Mouse (Mus musculus) midbrain, postnatal 0 days (tissue): Measurements from ENCODE around the gene Zbtb1. TPM values are rescaled to one million over a fixed set of nuclear protein-coding genes. Genes with fewer than 3 reads are reported as not detected.

ENCODE experiments used
- ATAC-seq: fragments of 200-750 bp; cut with Nextera tagmentation; 2 replicates; pipeline ENCODE4 v1.8.0; 2017; ENCODE audit warnings: moderate number of reproducible peaks, mild to moderate bottlenecking, moderate TSS enrichment, moderate library complexity; ENCODE audit not compliant: low FRiP score
- DNase-seq: peaks from one replicate; pipeline ENCODE4 v3.0.0-alpha.2; 2015; ENCODE audit warnings: low spot score
- H3K27ac ChIP-seq: fragments of 300-500 bp; sonication (generic); 2 replicates; pipeline ENCODE4 v1.5.1; 2014; ENCODE audit warnings: low read depth, mild to moderate bottlenecking, low read length, mixed read lengths
- H3K27me3 ChIP-seq: fragments of 300-500 bp; sonication (generic); 2 replicates; pipeline ENCODE4 v1.6.1; 2014; ENCODE audit warnings: low read length, control low read depth, mixed read lengths; ENCODE audit not compliant: insufficient read depth
- H3K36me3 ChIP-seq: fragments of 300-500 bp; sonication (generic); 2 replicates; pipeline ENCODE4 v1.6.1; 2014; ENCODE audit warnings: low read length, control low read depth, mixed read lengths; ENCODE audit not compliant: insufficient read depth
- H3K4me1 ChIP-seq: fragments of 300-500 bp; sonication (generic); 2 replicates; pipeline ENCODE4 v1.6.1; 2014; ENCODE audit warnings: mild to moderate bottlenecking, control low read depth, antibody characterized with exemption, low read length, mixed read lengths; ENCODE audit not compliant: insufficient read depth
- H3K4me2 ChIP-seq: fragments of 300-500 bp; sonication (generic); 2 replicates; pipeline ENCODE4 v1.6.1; 2014; ENCODE audit warnings: low read depth, mild to moderate bottlenecking, low read length, mixed read lengths; ENCODE audit not compliant: poor library complexity, severe bottlenecking
- H3K4me3 ChIP-seq: fragments of 300-500 bp; sonication (generic); 2 replicates; pipeline ENCODE4 v1.5.1; 2014; ENCODE audit warnings: low read depth, mild to moderate bottlenecking, low read length, moderate library complexity
- H3K9ac ChIP-seq: fragments of 300-500 bp; sonication (generic); replicated peaks from 2 replicates; pipeline ENCODE4 v1.6.1; 2014; ENCODE audit warnings: mild to moderate bottlenecking, low read length, moderate library complexity, mixed read lengths; ENCODE audit not compliant: poor library complexity, severe bottlenecking
- H3K9me3 ChIP-seq: fragments of 300-500 bp; sonication (generic); 2 replicates; pipeline ENCODE4 v1.6.1; 2016; ENCODE audit warnings: low read length, control low read depth
- CTCF ChIP-seq: IDR thresholded peaks from 2 replicates; pipeline ENCODE4 v1.5.1; 2016; ENCODE audit warnings: antibody characterized with exemption, mild to moderate bottlenecking
- WGBS: fragments of 180-500 bp; shearing (Covaris S2); extraction: QIAGEN DNeasy Blood & Tissue Kit; methylation state at CpG from one replicate; pipeline ENCODE4 v1.1.7; 2014; 5-methylcytosine and 5-hydroxymethylcytosine counted together
- polyA plus RNA-seq: library from polyadenylated mRNA; unstranded; fragments of >200 nt; fragmentation: Nextera tagmentation; extraction: Ambion mirVana; gene quantifications from 2 replicates; pipeline ENCODE4 v1.2.1, GENCODE M21; 2015
- total RNA-seq: library from RNA; depleted of rRNA; stranded (reverse); fragments of >200 nt; gene quantifications from 2 replicates; pipeline ENCODE4 v1.2.3, GENCODE M21; 2014; rRNA removed

The Zbtb1 gene
- total RNA-seq (2.9 and 3.4 TPM in 2 replicates), polyA plus RNA-seq (1.7 and 1.9 TPM in 2 replicates)

GRCm38 (mm10) chr12:76369978-76370830 is at the start of gene Zbtb1:
Gene Zbtb1 (plus strand): TSS chr12:76370266.
- TF ChIP-seq CTCF = peak; percentile 35
- DNase-seq (peak; percentile 77), ATAC-seq (peak; percentile 58)
- Histone ChIP-seq H3K27ac (peak within 1 kb of the TSS; percentile 98), H3K9ac (peak within 1 kb of the TSS; percentile 98), H3K27me3 (no peaks in the 10 kb centered on the region), H3K4me1 (peaks cover 8% of the 10 kb centered on the region; the same call in 1 of the 2 replicates), H3K4me3 (peak within 1 kb of the TSS; percentile 97), H3K4me2 (peak within 1 kb of the TSS; percentile 92), H3K36me3 (0 out of 2 replicates have a peak, but pooled peaks cover 2% of the 10 kb centered on the region), H3K9me3 (no peaks in the 10 kb centered on the region)
- WGBS = under 1% methylated on average over 69 of the region's 99 CpGs

- no peak for TF ChIP-seq CTCF
- no peaks in the 10 kb centered on the region for H3K9me3 ChIP-seq
- peak; percentile 98 for ATAC-seq
- peak within 1 kb of the TSS; percentile 58 for H3K27ac ChIP-seq
- H3K4me2 ChIP-seq = peak within 1 kb of the TSS; percentile 81
- no peaks in the 10 kb centered on the region for H3K27me3 ChIP-seq
- peak within 1 kb of the TSS; percentile 61 for H3K4me3 ChIP-seq
- H3K4me1 ChIP-seq = no peaks in the 10 kb centered on the region
- H3K9ac ChIP-seq = peak within 1 kb of the TSS; percentile 52
- DNase-seq = peak; percentile 85
- H3K36me3 ChIP-seq = peaks cover 10% of the 10 kb centered on the region; the same call in 1 of the 2 replicates
- WGBS = 1% methylated on average over 51 of the region's 53 CpGs
Observed at GRCm38 (mm10) chr12:76324679-76325431, 45.2 kb upstream of the Zbtb1 start, which contains the start of gene Akap5. Gene Akap5 (plus strand): TSS chr12:76324891.

- H3K9me3 ChIP-seq = no peaks in the 10 kb centered on the region
- no peak overlapping the region for H3K27ac ChIP-seq
- H3K4me3 ChIP-seq = no peak overlapping the region
- TF ChIP-seq CTCF = no peak
- no peak overlapping the region for H3K9ac ChIP-seq
- ATAC-seq = no peak
- H3K27me3 ChIP-seq = no peaks in the 10 kb centered on the region
- 89% methylated on average over 23 of the region's 23 CpGs for WGBS
- H3K4me2 ChIP-seq = 0 out of 2 replicates have a peak overlapping the region, but pooled peaks have one; percentile 81
- H3K36me3 ChIP-seq = peaks cover 10% of the 10 kb centered on the region; the same call in 1 of the 2 replicates
- H3K4me1 ChIP-seq = no peaks in the 10 kb centered on the region
- DNase-seq = no peak
Observed at GRCm38 (mm10) chr12:76326437-76327220, 43.4 kb upstream of the Zbtb1 start.

DNA sequence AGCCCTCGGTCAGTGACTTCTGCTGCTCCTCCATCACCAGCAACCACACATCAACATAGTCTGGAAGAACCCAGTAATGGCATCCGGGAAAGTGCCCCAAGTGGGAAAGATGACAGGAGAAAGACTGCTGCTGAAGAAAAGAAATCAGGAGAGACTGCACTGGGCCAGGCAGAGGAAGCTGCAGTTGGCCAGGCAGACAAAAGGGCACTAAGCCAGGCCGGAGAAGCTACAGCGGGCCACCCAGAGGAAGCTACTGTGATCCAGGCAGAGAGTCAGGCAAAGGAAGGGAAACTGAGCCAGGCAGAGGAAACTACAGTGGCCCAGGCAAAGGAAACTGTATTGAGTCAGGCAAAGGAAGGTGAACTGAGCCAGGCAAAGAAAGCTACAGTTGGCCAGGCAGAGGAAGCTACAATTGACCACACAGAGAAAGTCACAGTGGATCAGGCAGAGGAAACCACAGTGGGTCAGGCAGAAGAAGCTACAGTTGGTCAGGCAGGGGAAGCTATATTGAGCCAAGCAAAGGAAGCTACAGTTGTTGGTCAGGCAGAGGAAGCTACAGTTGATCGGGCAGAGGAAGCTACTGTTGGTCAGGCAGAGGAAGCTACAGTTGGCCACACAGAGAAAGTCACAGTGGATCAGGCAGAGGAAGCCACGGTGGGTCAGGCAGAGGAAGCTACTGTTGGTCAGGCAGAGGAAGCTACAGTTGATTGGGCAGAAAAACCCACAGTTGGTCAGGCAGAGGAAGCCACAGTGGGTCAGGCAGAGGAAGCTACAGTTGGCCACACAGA is 41.3 kb upstream of the Zbtb1 start:
- Histone ChIP-seq H3K27me3 (no peaks in the 10 kb centered on the region), H3K27ac (no peak overlapping the region), H3K9ac (no peak overlapping the region), H3K4me1 (no peaks in the 10 kb centered on the region), H3K36me3 (peaks cover 10% of the 10 kb centered on the region; the same call in 1 of the 2 replicates), H3K4me2 (no peak overlapping the region), H3K9me3 (no peaks in the 10 kb centered on the region), H3K4me3 (no peak overlapping the region)
- no peak for ATAC-seq
- no peak for DNase-seq
- 87% methylated on average over 6 of the region's 6 CpGs for WGBS
- no peak for TF ChIP-seq CTCF

DNA sequence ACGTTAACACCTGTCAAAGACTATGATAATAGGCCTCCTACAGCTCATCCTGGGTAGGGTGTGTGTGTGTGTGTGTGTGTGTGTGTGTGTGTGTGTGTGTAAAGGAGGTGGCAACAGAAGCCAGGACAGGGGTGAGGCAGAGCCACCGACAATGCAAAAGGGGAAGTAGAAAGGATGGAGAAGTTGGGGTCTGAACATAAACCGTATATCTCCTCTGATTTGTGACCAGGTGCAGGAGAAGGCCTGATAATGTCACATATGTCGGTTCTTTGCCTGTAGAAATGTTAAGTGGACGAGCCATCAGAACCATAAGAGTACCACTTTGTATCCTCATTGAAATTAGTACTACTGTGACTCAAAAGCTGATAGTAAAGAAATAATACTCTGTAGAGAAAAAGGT is 36.4 kb upstream of the Zbtb1 start:
- H3K4me1 ChIP-seq = no peaks in the 10 kb centered on the region
- TF ChIP-seq CTCF = no peak
- no peak overlapping the region for H3K27ac ChIP-seq
- no peaks in the 10 kb centered on the region for H3K9me3 ChIP-seq
- H3K4me2 ChIP-seq = no peak overlapping the region
- no peak overlapping the region for H3K9ac ChIP-seq
- H3K36me3 ChIP-seq = peaks cover 1% of the 10 kb centered on the region; the same call in 1 of the 2 replicates
- no peaks in the 10 kb centered on the region for H3K27me3 ChIP-seq
- DNase-seq = no peak
- WGBS = 94% methylated on average over 5 of the region's 5 CpGs
- no peak overlapping the region for H3K4me3 ChIP-seq
- ATAC-seq = no peak
